Mouse (Mus musculus): ENCODE measurements around the gene Pick1.
A peak's percentile ranks its signal among the peaks of the same experiment; 100 is the strongest.
"Not testable (repeated sequence)": the region's sequence is repeated elsewhere in the genome, so short reads cannot be mapped to it uniquely, and the experiment has no call there.

The Pick1 gene

GRCm38 (mm10) chr15:79213591-79213990 lies 15.4 kb upstream of the Pick1 start:
- Histone ChIP-seq H3K36me3 (ENCODE audit: insufficient read depth, low read length) (peaks cover 59% of the 10 kb centered on the region), H3K27me3 (ENCODE audit: insufficient read depth, low read length) (no peaks in the 10 kb centered on the region), H3K4me3 (replicated peaks; ENCODE audit: low read length) (peak overlapping the region; percentile 67), H3K4me1 (replicated peaks; ENCODE audit: low read depth, low read length) (peaks cover 60% of the 10 kb centered on the region), H3K9me3 (ENCODE audit: low read length) (no peaks in the 10 kb centered on the region)
- TF ChIP-seq NANOG (IDR thresholded peaks at IDR 0.05; ENCODE audit: borderline replicate concordance, low read length) (no peak), CTCF (conservative IDR thresholded peaks at IDR 0.05; ENCODE audit: low read length) (no peak), POU5F1 (IDR thresholded peaks at IDR 0.05; ENCODE audit: borderline replicate concordance, low read length) (no peak)

GRCm38 (mm10) chr15:79216191-79216590 lies 12.8 kb upstream of the Pick1 start:
- H3K27me3 ChIP-seq (ENCODE audit: insufficient read depth, low read length) = no peaks in the 10 kb centered on the region
- peaks cover 49% of the 10 kb centered on the region for H3K36me3 ChIP-seq (ENCODE audit: insufficient read depth, low read length)
- TF ChIP-seq CTCF (conservative IDR thresholded peaks at IDR 0.05; ENCODE audit: low read length) (no peak), POU5F1 (IDR thresholded peaks at IDR 0.05; ENCODE audit: borderline replicate concordance, low read length) (no peak), NANOG (IDR thresholded peaks at IDR 0.05; ENCODE audit: borderline replicate concordance, low read length) (no peak)
- peaks cover 37% of the 10 kb centered on the region for H3K4me1 ChIP-seq (replicated peaks; ENCODE audit: low read depth, low read length)
- H3K4me3 ChIP-seq (replicated peaks; ENCODE audit: low read length) = no peak overlapping the region
- H3K9me3 ChIP-seq (ENCODE audit: low read length) = no peaks in the 10 kb centered on the region

- H3K36me3 ChIP-seq (ENCODE audit: insufficient read depth, low read length) = peaks cover 32% of the 10 kb centered on the region
- no peak overlapping the region for H3K4me3 ChIP-seq (replicated peaks; ENCODE audit: low read length)
- H3K9me3 ChIP-seq (ENCODE audit: low read length) = no peaks in the 10 kb centered on the region
- H3K4me1 ChIP-seq (replicated peaks; ENCODE audit: low read depth, low read length) = peaks cover 28% of the 10 kb centered on the region
- no peaks in the 10 kb centered on the region for H3K27me3 ChIP-seq (ENCODE audit: insufficient read depth, low read length)
- TF ChIP-seq CTCF (conservative IDR thresholded peaks at IDR 0.05; ENCODE audit: low read length) (no peak), POU5F1 (IDR thresholded peaks at IDR 0.05; ENCODE audit: borderline replicate concordance, low read length) (no peak), NANOG (IDR thresholded peaks at IDR 0.05; ENCODE audit: borderline replicate concordance, low read length) (no peak)
These were observed 9.4 kb upstream of the Pick1 start for GRCm38 (mm10) chr15:79219572-79219971.

- Histone ChIP-seq H3K27me3 (ENCODE audit: insufficient read depth, low read length) (no peaks in the 10 kb centered on the region), H3K4me1 (replicated peaks; ENCODE audit: low read depth, low read length) (peaks cover 30% of the 10 kb centered on the region), H3K36me3 (ENCODE audit: insufficient read depth, low read length) (no peaks in the 10 kb centered on the region), H3K9me3 (ENCODE audit: low read length) (no peaks in the 10 kb centered on the region), H3K4me3 (replicated peaks; ENCODE audit: low read length) (peak overlapping the region; percentile 14; the same call in 1 of the 2 replicates)
- TF ChIP-seq NANOG (IDR thresholded peaks at IDR 0.05; ENCODE audit: borderline replicate concordance, low read length) = no peak
- no peak for TF ChIP-seq POU5F1 (IDR thresholded peaks at IDR 0.05; ENCODE audit: borderline replicate concordance, low read length)
- TF ChIP-seq CTCF (conservative IDR thresholded peaks at IDR 0.05; ENCODE audit: low read length) = no peak
These were observed 5.3 kb upstream of the Pick1 start for GRCm38 (mm10) chr15:79223641-79224040.

GRCm38 (mm10) chr15:79224685-79225084 lies 4.3 kb upstream of the Pick1 start:
- peaks cover 27% of the 10 kb centered on the region for H3K4me1 ChIP-seq (replicated peaks; ENCODE audit: low read depth, low read length)
- no peaks in the 10 kb centered on the region for H3K9me3 ChIP-seq (ENCODE audit: low read length)
- TF ChIP-seq NANOG (IDR thresholded peaks at IDR 0.05; ENCODE audit: borderline replicate concordance, low read length) (no peak), CTCF (conservative IDR thresholded peaks at IDR 0.05; ENCODE audit: low read length) (peak; percentile 80)
- no peaks in the 10 kb centered on the region for H3K27me3 ChIP-seq (ENCODE audit: insufficient read depth, low read length)
- no peaks in the 10 kb centered on the region for H3K36me3 ChIP-seq (ENCODE audit: insufficient read depth, low read length)
- H3K4me3 ChIP-seq (replicated peaks; ENCODE audit: low read length) = no peak overlapping the region

GRCm38 (mm10) chr15:79225780-79226179 lies 3.2 kb upstream of the Pick1 start:
- H3K4me1 ChIP-seq (replicated peaks; ENCODE audit: low read depth, low read length) = peaks cover 38% of the 10 kb centered on the region
- not testable (repeated sequence) for H3K36me3 ChIP-seq (ENCODE audit: insufficient read depth, low read length); H3K27me3 ChIP-seq (ENCODE audit: insufficient read depth, low read length); H3K4me3 ChIP-seq (replicated peaks; ENCODE audit: low read length); H3K9me3 ChIP-seq (ENCODE audit: low read length)
- 0 out of 2 replicates have a peak, but pooled peaks have one; percentile 19 for TF ChIP-seq CTCF (conservative IDR thresholded peaks at IDR 0.05; ENCODE audit: low read length)

- peaks cover 21% of the 10 kb centered on the region for H3K4me1 ChIP-seq (replicated peaks; ENCODE audit: low read depth, low read length)
- TF ChIP-seq CTCF (conservative IDR thresholded peaks at IDR 0.05; ENCODE audit: low read length) (no peak), POU5F1 (IDR thresholded peaks at IDR 0.05; ENCODE audit: borderline replicate concordance, low read length) (no peak), NANOG (IDR thresholded peaks at IDR 0.05; ENCODE audit: borderline replicate concordance, low read length) (no peak)
- H3K4me3 ChIP-seq (replicated peaks; ENCODE audit: low read length) = no peak overlapping the region
- peaks cover 99% of the 10 kb centered on the region for H3K36me3 ChIP-seq (ENCODE audit: insufficient read depth, low read length)
- H3K9me3 ChIP-seq (ENCODE audit: low read length) = no peaks in the 10 kb centered on the region
- H3K27me3 ChIP-seq (ENCODE audit: insufficient read depth, low read length) = no peaks in the 10 kb centered on the region
These were observed 6.3 kb downstream of the Pick1 start for GRCm38 (mm10) chr15:79235268-79235667.

- no peaks in the 10 kb centered on the region for H3K27me3 ChIP-seq (ENCODE audit: insufficient read depth, low read length)
- peaks cover 97% of the 10 kb centered on the region for H3K36me3 ChIP-seq (ENCODE audit: insufficient read depth, low read length)
- H3K9me3 ChIP-seq (ENCODE audit: low read length) = no peaks in the 10 kb centered on the region
- H3K4me1 ChIP-seq (replicated peaks; ENCODE audit: low read depth, low read length) = peaks cover 16% of the 10 kb centered on the region
- TF ChIP-seq POU5F1 (IDR thresholded peaks at IDR 0.05; ENCODE audit: borderline replicate concordance, low read length) (no peak), CTCF (conservative IDR thresholded peaks at IDR 0.05; ENCODE audit: low read length) (no peak), NANOG (IDR thresholded peaks at IDR 0.05; ENCODE audit: borderline replicate concordance, low read length) (no peak)
- H3K4me3 ChIP-seq (replicated peaks; ENCODE audit: low read length) = no peak overlapping the region
These were observed 9.1 kb downstream of the Pick1 start for GRCm38 (mm10) chr15:79238036-79238435.

- peaks cover 27% of the 10 kb centered on the region for H3K4me1 ChIP-seq (replicated peaks; ENCODE audit: low read depth, low read length)
- H3K36me3 ChIP-seq (ENCODE audit: insufficient read depth, low read length) = peaks cover 94% of the 10 kb centered on the region
- H3K4me3 ChIP-seq (replicated peaks; ENCODE audit: low read length) = no peak overlapping the region
- TF ChIP-seq NANOG (IDR thresholded peaks at IDR 0.05; ENCODE audit: borderline replicate concordance, low read length) = no peak
- no peak for TF ChIP-seq POU5F1 (IDR thresholded peaks at IDR 0.05; ENCODE audit: borderline replicate concordance, low read length)
- no peak for TF ChIP-seq CTCF (conservative IDR thresholded peaks at IDR 0.05; ENCODE audit: low read length)
- no peaks in the 10 kb centered on the region for H3K9me3 ChIP-seq (ENCODE audit: low read length)
- H3K27me3 ChIP-seq (ENCODE audit: insufficient read depth, low read length) = no peaks in the 10 kb centered on the region
These were observed 13.7 kb downstream of the Pick1 start for GRCm38 (mm10) chr15:79242574-79243233.

All from E14TG2a.4 (cell line).